Mouse (Mus musculus): Measurements from ENCODE around the gene Mtus2.

- TF ChIP-seq KAT2A (IDR thresholded peaks at IDR 0.05; ENCODE audit: insufficient replicate concordance, low read length): no peak
- no peak for TF ChIP-seq ZKSCAN1 (IDR thresholded peaks at IDR 0.05; ENCODE audit: borderline replicate concordance, low read depth, low read length)
- no peak for TF ChIP-seq CTCF (conservative IDR thresholded peaks at IDR 0.05 in 1 of 2, IDR thresholded peaks at IDR 0.05 in 1 of 2; ENCODE audit: low read depth in 2 of 2, low read length in 2 of 2)
- TF ChIP-seq TCF12 (IDR thresholded peaks at IDR 0.05; ENCODE audit: low read depth, low read length): no peak
- no peak for TF ChIP-seq ZNF384 (IDR thresholded peaks at IDR 0.05; ENCODE audit: low read depth, low read length)
- TF ChIP-seq NRF1 (IDR thresholded peaks at IDR 0.05; ENCODE audit: low read depth, low read length): no peak
- TF ChIP-seq ETS1 (conservative IDR thresholded peaks at IDR 0.05; ENCODE audit: low read depth, low read length): no peak
- no peak for TF ChIP-seq JUN (IDR thresholded peaks at IDR 0.05; ENCODE audit: insufficient read depth, low read depth, low read length)
- TF ChIP-seq CHD1 (IDR thresholded peaks at IDR 0.05; ENCODE audit: low read depth, low read length): no peak
- no peak for TF ChIP-seq POLR2A (IDR thresholded peaks at IDR 0.05; ENCODE audit: low read depth, low read length)
- no peak for TF ChIP-seq MXI1 (IDR thresholded peaks at IDR 0.05; ENCODE audit: low read depth, low read length)
- no peak for TF ChIP-seq MAZ (IDR thresholded peaks at IDR 0.05; ENCODE audit: low read depth, low read length)
- no peak for TF ChIP-seq MAFK (IDR thresholded peaks at IDR 0.05; ENCODE audit: insufficient replicate concordance, low read length)
Measured at GRCm38 (mm10) chr5:148022784-148023183, 65.7 kb downstream of the Mtus2 start.

All from CH12.LX (cell line).